Mouse (Mus musculus) right cerebral cortex, postnatal 10 days (tissue): ENCODE data around the gene Celsr1.

Experiments used
- DNase-seq, 2 experiments: peaks; one replicate each; pipeline ENCODE4 v3.0.0; 2021; ENCODE audit warnings: low spot score in 2 of 2

Gene Celsr1

DNA sequence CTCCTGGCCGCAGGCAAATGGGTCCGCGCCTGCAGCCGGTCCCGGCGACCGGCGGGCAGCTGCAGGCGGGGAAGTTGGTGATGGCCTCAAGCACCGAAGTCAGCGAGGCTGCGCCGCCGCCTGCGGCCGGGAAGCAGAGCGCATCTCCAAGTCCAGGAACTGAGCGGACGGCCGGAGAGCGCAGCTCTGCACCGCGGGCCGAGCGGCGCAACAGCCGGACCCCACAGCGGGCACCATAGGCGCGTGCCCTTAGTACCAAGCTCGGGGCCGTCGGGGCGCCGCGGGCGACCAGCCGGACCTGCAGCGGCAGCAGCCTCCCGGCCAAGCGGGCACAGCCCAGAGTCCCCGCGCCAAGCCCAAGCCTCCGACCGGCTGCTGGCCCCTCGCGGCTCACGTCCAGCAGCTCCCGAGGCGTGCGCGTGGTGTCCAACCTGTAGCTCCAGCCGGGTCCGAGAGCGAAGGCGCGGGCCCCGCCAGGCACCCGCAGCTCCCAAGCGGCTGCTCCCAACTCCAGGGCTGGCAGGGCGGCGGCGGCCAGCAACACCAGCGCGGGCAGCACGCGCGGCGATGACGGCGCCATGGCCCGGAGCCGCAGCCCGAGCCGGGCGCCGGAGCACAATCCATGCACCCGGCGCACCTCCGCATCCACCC is at the start of gene Celsr1:
TSS of gene Celsr1 (minus strand) at position 587 of the 651 bp plus-strand sequence.
- no peak for DNase-seq

DNA sequence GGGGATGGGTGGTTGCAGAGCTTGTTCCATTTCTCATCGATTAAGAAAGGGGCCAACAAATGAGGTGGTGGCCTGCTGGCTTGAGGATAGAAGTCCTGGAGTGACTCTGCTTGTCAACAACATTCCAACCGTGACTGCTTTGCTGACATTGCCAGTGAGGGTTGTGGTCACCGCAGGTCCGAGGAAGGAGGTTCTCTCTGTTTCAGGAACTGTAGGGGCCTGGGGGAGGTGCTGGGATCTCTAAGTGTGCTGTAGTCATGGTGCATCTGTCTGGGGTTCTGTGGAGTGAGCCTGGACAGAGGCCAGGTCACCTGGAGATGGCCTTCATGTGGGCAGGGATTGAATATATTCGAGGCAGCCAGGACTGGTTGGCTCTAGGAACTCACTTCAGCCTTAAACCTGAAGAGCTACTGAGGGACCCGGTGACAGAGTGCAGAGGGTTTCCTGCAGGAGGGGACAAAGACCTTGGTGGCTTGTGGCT is 49.7 kb upstream of the Celsr1 start:
- no peak for DNase-seq

DNA sequence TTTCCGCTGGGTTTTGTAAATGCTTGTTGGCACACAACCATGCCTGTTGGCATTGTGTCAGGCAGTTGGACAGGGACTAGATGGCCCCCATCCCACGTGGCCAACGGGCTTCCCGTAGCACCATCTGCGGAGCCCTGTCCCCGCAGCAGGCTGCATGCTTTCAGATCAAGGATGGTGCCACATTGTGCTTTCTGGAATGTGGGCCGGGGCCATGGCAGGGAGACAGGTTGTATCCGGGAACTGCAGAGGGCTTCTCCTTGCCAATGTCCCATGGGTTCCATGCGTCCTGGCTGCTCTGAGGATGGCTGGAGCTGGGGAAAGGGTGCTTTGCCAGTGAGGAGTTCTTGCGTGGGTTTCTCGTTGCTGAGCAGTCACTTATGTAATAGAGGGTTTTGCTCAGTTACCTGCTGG is 49.0 kb upstream of the Celsr1 start:
- no peak for DNase-seq

DNA sequence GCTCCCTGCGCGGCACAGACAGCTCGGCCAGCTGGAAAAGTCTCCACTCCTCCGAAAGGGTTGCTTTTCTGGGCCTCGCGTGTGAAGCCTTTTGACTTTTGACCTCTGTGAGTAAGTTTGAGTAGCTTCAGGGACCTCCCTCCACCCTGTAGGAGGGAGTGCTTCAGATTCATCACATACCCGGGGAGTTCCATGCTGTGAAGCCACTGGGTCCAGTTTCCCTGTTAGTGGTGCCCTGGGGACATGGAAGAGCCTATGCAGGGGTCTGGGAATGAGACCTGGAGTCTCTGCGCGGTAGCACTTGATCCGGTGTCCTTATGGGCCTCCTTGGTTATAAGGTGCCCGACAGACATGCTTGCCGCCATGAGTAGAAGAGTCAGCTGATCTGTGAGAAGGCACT is 48.1 kb upstream of the Celsr1 start:
- no peak for DNase-seq

DNA sequence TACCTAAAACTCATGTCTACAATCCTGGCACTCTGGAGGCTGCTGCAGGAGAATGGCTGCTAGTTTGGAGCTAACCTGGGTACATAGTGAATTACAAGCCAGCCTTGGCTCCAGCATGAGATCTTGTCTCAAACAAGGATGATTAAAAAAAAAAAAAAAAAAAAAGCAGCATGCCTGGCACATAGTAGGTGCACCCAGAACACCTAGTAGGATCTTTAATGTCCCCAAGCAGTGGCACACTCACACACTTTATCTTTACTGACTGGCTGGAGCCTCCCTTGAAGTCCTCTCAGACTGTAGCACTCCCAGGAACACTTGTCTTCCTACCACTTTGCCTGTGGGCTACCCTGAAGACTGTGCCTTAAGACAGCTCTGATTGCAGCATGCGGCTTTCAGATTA is 46.8 kb upstream of the Celsr1 start:
- DNase-seq = no peak

DNA sequence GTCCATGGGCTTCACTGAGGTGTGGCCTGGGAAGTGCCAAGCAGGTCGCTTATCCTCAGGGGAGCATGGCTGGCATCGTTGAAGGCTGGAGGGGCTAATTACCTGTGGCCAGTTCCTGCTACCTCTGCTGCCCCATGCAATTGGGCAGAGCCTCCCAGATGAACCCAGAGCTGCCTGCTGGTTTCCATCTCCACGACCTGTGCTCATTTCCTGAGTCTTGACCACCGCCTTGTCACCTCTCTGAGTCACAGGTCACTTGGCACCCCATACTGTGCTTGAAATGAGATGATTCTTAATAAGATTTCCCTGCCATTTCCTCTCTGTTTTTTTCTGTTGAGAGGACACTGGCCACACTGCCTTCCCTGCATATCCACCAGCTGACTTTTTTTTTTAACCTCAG is 46.3 kb upstream of the Celsr1 start:
- no peak for DNase-seq

DNA sequence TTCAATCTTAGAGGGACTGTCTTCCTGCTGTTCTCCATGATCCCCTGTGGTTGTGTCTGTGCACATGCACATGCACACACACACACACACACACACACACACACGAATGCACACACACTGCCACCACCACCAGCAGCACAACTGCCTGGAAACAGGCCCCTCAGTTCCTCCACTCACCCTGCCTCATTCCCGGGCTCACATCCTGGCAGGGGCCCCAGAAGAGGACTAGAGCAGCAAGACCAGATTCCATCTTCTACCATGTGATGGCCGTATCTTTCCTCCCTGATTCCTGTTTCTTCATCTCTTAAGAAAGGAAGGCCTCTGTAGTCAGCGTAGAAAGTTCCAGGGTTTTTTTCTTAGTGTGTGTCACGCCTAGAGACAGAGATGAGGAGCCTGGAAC is 45.9 kb upstream of the Celsr1 start:
- DNase-seq = no peak

DNA sequence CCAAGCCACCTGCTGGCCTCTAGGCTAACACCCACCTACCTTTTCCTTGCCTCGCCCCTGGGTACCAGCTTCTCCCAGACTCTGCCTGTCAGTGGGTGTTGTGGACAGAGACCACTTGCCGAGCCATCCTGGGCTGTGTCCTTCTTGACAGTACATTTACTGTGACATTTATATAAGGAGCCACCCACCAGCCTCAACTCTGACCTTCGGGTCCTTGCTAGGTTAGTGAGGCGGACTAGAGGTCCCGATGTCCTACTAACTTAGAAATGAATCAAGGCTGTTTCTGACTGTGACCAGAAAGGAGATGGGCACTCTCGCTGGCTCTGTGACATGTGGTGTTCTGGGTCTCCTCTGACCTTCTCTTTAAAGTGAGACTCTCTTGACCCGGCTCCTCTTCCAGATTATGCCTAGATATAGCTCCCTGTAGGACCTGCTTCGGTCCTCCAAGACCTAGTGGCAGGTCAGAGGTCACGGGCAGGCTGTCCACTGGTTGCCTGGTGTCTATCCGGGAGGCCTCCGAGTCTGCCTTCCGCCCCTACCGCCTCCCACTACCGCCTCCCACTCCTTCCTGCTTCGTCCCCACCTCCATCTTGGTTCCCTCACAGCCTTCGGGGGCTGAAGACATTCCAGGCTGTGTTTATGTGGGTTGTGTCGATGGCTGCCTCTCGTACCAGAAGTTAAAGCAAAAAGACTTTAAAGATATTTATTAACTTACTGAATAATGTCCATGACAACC is 45.1 kb upstream of the Celsr1 start:
- DNase-seq = no peak

DNA sequence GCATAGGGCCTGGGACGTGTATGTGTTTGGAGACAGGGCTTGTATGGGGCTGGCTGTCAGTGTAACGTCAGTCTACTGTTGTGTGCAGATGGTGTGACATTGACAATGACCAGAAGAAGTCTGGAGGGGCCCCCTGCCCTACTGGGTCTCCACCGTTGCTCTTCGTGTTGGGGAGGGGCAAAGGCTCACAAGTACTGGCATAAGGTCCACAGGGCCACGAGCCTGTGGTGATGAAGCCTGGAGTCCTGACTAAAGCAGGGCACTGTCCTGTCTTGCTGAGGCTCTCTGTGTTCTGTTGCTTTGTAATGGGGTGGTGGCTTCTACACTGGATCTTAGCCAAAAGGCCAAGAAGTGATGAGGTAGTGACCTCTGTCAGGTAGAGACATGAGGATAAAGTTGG is 44.4 kb upstream of the Celsr1 start:
- DNase-seq = no peak

DNA sequence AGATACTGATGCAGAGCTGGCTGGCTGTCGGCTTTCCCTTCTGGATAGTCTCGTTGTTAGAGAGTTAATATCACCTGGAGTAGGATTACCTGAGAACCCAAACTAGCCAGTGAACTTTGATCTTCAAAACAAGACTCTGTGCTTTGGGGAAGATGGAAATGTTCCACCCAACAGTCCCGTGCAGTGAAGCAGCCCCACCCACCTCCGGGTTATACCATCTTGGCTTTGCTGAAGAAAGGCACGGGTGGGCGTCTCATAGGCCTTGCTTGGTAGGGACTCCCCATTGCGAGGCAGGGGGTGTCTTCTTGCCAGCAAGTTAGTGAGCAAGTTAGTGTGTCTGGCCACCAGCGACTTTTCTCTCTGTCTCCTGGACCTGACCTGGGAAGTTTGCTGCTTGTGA is 42.8 kb upstream of the Celsr1 start:
- DNase-seq = no peak

DNA sequence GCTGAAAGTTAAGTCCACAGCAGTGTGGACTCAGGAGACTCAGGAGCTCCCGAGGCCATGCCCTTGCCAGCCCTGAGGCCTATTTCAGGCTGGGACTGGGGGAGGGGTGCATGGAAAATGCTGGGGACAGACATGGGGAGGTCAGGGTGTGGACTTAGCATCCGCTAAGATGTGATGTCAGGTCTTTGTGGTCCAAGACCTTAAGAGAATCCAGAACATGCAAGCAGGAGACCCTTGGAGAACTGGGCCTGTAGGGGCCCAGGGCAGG is 42.4 kb upstream of the Celsr1 start:
- DNase-seq = no peak

DNA sequence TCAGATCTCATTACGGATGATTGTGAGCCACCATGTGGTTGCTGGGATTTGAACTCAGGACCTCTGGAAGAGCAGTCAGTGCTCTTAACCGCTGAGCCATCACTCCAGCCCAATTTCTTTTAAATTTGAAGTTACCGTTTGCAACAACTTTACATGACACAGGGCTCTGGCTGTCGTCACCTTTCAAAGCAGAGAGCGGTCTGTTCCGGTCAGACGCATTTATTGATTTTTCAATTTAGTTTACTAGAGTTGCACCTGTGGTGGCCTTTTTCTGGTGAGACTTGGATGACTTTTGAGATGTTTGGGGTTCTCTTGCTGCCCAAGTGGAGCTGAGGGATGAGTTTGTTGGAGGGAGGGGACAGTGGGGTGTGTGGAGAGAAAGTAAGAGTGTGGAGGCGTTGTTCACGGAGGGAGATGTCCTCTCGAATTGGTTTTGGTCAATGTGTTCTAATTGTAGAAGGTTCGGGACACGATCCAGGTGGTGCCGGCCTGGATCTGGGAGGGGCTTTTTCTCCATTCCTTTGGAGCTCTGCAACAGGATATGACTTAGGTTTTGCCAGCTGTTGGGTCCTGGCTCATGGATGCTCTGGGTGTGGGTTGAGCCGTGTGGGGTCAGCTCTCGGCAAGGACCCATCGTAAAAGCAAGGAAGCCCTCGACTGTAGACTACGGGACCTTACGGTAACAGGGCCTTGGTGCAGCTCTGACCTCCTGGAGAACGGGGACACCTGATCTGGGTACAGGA is 41.9 kb upstream of the Celsr1 start:
- DNase-seq = no peak

DNA sequence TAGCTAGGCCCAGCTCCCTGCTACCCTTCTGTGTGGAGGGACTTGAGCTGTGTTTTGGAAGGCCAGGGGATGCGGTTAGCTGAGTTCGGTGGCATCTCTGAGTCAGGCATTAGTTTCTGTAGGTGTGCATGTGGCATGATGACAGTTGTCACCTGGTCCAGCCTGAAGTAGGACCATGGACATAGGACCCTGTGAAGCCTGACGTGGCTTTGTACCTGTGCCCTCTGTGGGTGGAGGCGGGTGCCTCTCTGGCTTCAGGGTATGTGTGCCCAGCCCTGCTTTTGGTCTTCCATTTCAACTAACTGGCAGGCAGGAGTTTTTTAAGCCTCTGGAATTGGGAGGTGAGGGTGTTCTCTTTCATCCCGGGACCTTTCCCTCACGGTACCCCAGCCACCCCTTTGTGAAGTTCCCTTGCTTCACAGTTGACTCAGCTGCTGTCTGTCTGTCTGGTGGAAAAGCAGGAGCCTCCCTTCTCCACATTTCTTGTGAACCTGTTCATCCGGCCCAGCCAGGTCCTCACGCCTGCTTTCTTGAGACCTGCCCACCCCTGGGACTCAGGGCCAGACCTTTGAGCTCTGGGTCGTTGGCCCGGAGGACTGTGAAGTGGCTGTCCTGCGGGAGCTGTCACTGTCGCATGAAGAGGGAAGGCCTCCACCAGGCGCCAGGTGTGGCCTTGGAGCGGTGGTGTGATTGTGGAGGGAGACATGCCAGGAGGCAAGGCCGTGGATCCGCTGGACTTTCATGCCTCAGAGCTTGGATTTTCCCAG is 40.8 kb upstream of the Celsr1 start:
- no peak for DNase-seq

DNA sequence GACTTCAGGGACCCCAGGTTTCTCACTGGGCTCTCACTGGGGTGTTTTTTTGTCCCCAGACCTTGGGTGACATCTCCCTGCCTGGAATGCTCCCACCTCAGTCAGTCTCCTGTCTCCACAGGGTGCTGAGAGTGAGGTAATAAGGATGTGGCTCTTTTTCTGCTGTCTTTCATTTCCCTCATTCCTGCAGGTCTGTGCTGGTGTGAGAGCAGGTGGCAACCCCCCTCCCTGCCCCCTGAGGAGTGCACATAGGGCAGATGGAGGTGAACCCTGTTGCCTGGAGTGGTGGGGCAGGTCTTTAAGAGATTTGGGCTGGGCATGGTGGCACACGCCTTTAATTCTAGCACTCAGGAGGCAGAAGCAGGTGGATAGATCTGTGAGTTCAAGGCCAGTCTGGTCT is 37.6 kb upstream of the Celsr1 start:
- DNase-seq = no peak

DNA sequence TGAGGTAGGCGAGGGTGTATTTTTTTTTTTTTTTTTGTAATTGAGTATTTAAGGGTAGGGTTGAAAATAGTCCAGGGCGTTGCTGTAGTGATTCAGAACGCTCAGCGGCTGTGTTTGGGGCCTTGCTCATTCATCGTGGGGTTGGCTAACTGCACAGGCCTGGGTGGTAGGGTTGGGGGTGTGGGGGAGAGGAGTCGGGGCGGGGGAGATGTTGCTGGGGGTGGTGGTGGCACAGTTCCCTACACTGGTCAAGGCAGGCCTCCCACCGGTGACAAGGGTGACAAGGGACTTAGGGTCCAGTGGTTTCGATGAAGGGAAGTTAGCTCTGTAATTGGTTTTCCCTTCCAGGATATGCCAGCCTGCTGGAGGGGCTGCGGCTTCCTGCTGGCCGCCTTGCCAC is 36.8 kb upstream of the Celsr1 start:
- DNase-seq = peak in 1 of 2 experiments; percentile 53

DNA sequence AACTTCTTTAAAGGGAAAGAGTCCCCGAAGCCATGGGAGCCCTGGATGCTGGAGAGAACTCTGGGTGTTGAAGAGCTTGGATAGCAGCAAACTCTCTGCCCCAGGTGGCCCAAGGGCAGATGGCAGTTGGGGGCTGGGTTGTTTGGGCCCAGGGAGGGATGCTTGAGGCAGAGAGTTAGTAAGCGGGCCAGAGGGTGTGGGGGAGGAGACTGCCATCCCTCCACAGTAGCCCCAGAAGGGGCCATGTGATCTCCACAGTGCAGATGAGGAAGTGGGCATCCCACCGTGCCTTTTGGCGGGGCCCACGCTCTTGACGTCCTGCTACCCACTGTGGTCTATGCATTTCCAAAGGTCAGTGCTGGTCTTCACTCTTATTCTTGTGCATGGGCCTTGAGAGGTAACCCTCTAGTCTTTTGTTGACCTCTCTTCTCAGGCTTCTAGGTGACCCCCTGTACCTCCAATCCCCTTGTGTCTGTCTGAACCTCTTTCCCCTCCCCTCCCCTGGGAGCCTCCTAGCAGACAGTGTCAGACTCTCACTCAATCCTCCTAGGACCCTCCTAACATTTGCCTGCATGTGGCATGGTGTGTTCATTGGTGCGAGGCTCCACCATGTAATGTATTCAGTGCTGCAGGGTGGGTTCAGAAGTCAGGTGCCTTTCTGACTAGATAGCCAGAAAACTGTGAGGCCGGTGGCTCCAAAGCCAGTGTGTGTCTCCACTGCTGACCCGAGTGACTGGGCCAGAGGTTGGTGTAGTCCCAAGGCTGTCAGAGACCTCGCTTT is 35.6 kb upstream of the Celsr1 start:
- DNase-seq = no peak

DNA sequence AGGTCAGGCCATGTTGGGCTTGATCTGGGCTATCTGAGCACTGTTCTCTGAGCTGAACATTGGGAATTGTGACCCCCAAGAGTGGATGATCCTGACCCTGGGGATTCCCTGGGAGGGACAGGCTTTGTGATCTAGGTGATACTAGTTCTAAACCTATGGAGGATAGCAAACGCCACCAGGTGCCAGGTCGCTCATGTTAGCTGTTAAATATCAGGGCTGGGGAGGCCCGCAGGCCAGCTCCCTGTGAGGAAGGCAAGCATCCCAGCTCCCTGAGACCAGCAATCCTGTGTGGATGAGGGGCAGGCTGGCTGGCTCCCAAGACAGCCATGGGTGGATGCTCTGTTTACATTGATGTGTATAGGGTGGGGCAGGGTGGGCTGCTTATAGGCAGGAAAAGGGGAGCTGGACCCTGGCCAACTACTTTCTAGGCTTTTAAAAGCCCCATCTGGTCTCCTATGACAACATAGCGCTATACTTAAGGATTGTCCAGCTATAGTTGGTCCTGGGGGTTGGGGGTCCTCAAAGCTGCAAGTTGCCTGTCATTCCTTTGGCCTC is 34.4 kb upstream of the Celsr1 start:
- DNase-seq = no peak

DNA sequence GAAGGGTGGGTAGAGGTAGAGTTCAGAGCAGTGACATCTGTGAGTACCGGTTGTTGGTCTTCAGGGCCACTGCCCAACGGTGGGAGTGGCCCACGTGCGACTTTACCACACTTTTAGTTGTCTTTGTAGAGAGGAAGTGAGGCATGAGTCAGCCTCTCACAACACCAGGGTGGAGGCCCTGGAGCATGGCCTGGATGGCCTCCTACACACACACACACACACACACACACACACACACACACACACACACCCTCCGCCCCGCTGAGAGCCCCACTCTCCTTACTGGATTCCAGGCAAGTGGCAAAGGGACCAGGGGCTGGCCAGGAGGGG is 34.0 kb upstream of the Celsr1 start:
- DNase-seq = no peak

DNA sequence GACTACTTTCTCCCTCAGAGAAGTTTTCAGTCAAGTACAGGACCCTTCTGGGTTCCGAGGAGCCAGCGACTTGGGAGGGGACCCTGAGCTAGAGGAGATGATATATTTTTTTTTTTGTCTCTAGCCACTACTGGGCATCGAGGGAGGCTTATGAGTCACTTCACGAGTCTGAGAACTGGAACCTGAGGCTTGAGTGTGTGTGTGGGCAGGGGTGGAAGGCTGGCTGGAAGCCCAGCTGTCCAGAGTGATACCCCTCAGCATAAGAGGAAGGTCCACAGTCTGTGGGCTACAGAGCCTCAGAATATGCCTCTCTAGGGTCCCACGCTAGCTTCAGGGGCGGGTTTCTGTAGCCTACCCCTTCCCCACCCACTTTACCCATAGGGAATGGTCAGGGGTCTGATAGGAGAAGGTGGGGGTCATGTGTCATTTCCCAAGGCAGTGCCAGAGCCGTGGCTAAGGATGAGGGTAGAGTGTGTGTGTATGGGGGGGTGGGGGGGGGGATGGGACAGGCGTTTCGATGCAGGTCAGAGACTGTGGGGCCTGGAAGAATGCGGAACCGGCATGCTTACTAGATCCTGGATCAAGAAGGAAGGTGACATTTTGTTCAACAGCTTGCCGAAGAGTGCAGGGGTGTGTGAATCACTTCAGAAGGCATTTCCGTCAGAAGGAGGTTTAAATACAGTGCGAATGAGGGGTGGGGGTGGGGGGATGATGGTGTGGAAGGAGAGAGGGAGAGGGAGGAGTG is 33.4 kb upstream of the Celsr1 start:
- no peak for DNase-seq

DNA sequence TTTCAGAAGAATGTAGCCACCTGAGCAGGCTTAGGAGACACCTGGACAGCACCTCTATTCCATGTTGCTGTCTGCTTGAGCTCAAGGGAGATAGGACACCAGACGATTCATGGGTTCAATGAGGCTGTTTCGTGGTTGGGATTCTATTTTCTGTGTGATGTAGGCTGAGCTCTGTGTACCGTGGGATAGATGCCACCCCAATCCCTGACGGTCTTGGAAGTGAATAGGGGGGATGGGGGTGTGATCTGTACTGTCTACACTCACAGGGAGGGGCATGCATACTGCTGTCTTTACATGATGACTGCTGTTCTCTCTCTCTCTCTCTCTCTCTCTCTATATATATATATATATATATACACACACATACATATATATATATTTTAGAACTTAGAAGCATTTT is 31.8 kb upstream of the Celsr1 start:
- DNase-seq = no peak

DNA sequence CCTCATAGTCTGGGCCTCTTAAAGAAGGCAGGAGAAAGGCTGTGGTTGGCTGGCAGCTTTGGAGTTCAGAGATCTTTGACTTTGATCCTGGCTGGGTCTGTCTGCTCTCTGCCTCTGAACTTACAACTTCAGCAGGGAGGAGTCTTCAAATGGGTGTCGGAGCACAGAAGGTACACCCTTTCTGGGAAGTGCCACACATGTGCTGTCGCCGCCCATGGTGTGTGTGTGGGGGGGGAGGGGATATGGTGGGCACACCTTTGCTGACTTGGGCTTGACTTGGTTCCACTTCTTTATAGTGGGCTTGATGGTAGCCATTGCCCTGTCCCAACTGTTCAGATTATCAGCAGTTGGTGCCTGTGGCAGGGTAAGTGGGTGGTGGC is 31.3 kb upstream of the Celsr1 start:
- DNase-seq = no peak
